ENCODE assay signal across 25 mouse cellular contexts in the genomic region with DNA sequence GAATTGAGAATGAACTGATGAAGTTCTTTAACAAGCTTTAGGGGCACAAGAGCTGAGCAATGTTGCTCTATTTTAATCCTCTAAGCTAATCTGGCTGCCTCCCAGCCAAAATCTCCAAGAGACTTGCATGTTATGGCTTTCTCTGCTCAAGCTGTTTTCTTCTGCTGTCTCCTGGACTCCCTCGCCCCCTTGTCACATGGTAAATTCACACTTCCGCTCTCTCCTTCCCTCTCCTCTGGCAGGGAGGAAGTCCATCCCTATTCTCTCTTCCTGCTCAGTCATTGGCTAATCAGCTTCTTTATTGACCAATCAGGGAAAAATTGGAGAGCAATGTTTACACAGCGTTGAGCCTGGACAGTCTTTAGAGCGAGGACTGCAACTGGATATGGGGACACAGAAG. TPM values are rescaled to one million over a fixed set of nuclear protein-coding genes. Genes with fewer than 3 reads are reported as not detected.
DNase-seq lines count a peak whose midpoint lies in the region; ATAC-seq and TF ChIP-seq lines count a peak whose summit lies in the region.
"Had no signal": no experiment of that assay in that cellular context is flagged by ENCODE, and none has a peak within 500 bp of the region (broad histone marks: within the 10 kb centered on the region; RNA-seq: fewer than 3 reads in every experiment).

No protein-coding gene starts in this region.

- no peak overlapping the region for H3K27ac ChIP-seq in liver, adult 2 months (replicated peaks; ENCODE audit: insufficient read depth, low read depth, low read length)
- no peak overlapping the region for H3K27ac ChIP-seq in liver, embryonic 12.5 days
- H3K27ac ChIP-seq in intestine, postnatal 0 days (ENCODE audit: low read depth, low read length), result no peak overlapping the region
- no peak overlapping the region for H3K27ac ChIP-seq in hindbrain, embryonic 13.5 days
- H3K27ac ChIP-seq: heart, embryonic 10.5 days; hindbrain, embryonic 10.5 days; liver, embryonic 13.5 days; lung, embryonic 15.5 days; macrophage; neural tube, embryonic 12.5 days; stomach, postnatal 0 days had no signal

- TF ChIP-seq POLR2A in liver, adult 2 months (IDR thresholded peaks at IDR 0.05; ENCODE audit: extremely low read depth, insufficient read depth, low read length), result no peak

- DNase-seq in liver, adult 2 months (ENCODE audit: extremely low read depth, low read depth, low spot score), result peak; percentile 69
- DNase-seq in R1 (ENCODE audit: low read depth, low spot score), result peak; percentile 84
- peak; percentile 32 to 65 for DNase-seq in right cerebral cortex, postnatal 36 days (ENCODE audit: low spot score in 2 of 2)
- DNase-seq in heart, adult 8-10 months (ENCODE audit: low spot score), result no peak
- DNase-seq in urinary bladder, postnatal 36 days (ENCODE audit: low spot score in 2 of 2), result no peak
- DNase-seq: adrenal gland, postnatal 14 days; cerebellum, adult 11 months; cerebellum, postnatal 14 days; embryo, embryonic 11 days; forebrain, postnatal 0 days; gastrocnemius, postnatal 25 days; kidney, adult 9 months; kidney, postnatal 36 days; liver, embryonic 13.5 days had no signal

- WGBS in liver, adult 2 months, result 70% methylated on average over 4 of the region's 4 CpGs
- WGBS in liver, embryonic 12.5 days (ENCODE audit: insufficient replicate concordance), result 78% methylated on average over 4 of the region's 4 CpGs
- 74% methylated on average over 4 of the region's 4 CpGs for WGBS in intestine, postnatal 0 days
- WGBS in hindbrain, embryonic 13.5 days, result 93% methylated on average over 4 of the region's 4 CpGs

- H3K4me1 ChIP-seq in liver, adult 2 months (ENCODE audit: control insufficient read depth, insufficient read depth, low read length), result peaks cover 3% of the 10 kb centered on the region; the same call in 1 of the 2 replicates
- no peaks in the 10 kb centered on the region for H3K4me1 ChIP-seq in liver, embryonic 12.5 days
- H3K4me1 ChIP-seq in intestine, postnatal 0 days (replicated peaks; ENCODE audit: control insufficient read depth, insufficient read depth, low read length), result no peaks in the 10 kb centered on the region
- H3K4me1 ChIP-seq in hindbrain, embryonic 13.5 days (replicated peaks), result no peaks in the 10 kb centered on the region
- H3K4me1 ChIP-seq: heart, embryonic 10.5 days; hindbrain, embryonic 10.5 days; liver, embryonic 13.5 days; lung, embryonic 15.5 days; neural tube, embryonic 12.5 days had no signal

- H3K36me3 ChIP-seq in liver, adult 2 months (ENCODE audit: control insufficient read depth, insufficient read depth, low read length), result no peaks in the 10 kb centered on the region; the same call in 1 of the 2 replicates
- H3K36me3 ChIP-seq in liver, embryonic 12.5 days, result peaks cover 17% of the 10 kb centered on the region
- peaks cover under 1% of the 10 kb centered on the region; the same call in 1 of the 2 replicates for H3K36me3 ChIP-seq in intestine, postnatal 0 days (ENCODE audit: control insufficient read depth, insufficient read depth)
- H3K36me3 ChIP-seq in hindbrain, embryonic 13.5 days, result peaks cover 21% of the 10 kb centered on the region
- H3K36me3 ChIP-seq: liver, embryonic 13.5 days had no signal

- H3K79me2 ChIP-seq in liver, adult 2 months (ENCODE audit: control insufficient read depth, insufficient read depth, low read length), result no peaks in the 10 kb centered on the region

- H3K27me3 ChIP-seq in liver, adult 2 months (ENCODE audit: control insufficient read depth, insufficient read depth, low read length), result no peaks in the 10 kb centered on the region
- H3K27me3 ChIP-seq in liver, embryonic 12.5 days (replicated peaks), result no peaks in the 10 kb centered on the region
- H3K27me3 ChIP-seq in intestine, postnatal 0 days (replicated peaks; ENCODE audit: control insufficient read depth, insufficient read depth, low read length), result no peaks in the 10 kb centered on the region
- no peaks in the 10 kb centered on the region for H3K27me3 ChIP-seq in hindbrain, embryonic 13.5 days
- H3K27me3 ChIP-seq: liver, embryonic 13.5 days; lung, embryonic 15.5 days; neural tube, embryonic 12.5 days had no signal

- no peaks in the 10 kb centered on the region for H3K9me3 ChIP-seq in liver, embryonic 12.5 days (replicated peaks)
- H3K9me3 ChIP-seq in intestine, postnatal 0 days (ENCODE audit: control insufficient read depth), result no peaks in the 10 kb centered on the region
- no peaks in the 10 kb centered on the region for H3K9me3 ChIP-seq in hindbrain, embryonic 13.5 days
- H3K9me3 ChIP-seq: heart, embryonic 10.5 days; hindbrain, embryonic 10.5 days; liver, embryonic 13.5 days; lung, embryonic 15.5 days; neural tube, embryonic 12.5 days had no signal

- no peak overlapping the region for H3K4me3 ChIP-seq in liver, adult 2 months (ENCODE audit: insufficient read depth, low read depth, low read length)
- H3K4me3 ChIP-seq in liver, embryonic 12.5 days, result no peak overlapping the region
- H3K4me3 ChIP-seq in intestine, postnatal 0 days (ENCODE audit: low read depth, low read length), result no peak overlapping the region
- no peak overlapping the region for H3K4me3 ChIP-seq in hindbrain, embryonic 13.5 days
- H3K4me3 ChIP-seq: heart, embryonic 10.5 days; hindbrain, embryonic 10.5 days; liver, embryonic 13.5 days; lung, embryonic 15.5 days; neural tube, embryonic 12.5 days had no signal

- no peak overlapping the region for H3K9ac ChIP-seq in liver, adult 2 months (ENCODE audit: low read depth, low read length)
- H3K9ac ChIP-seq in liver, embryonic 12.5 days, result no peak overlapping the region
- no peak overlapping the region for H3K9ac ChIP-seq in intestine, postnatal 0 days (ENCODE audit: low read depth, low read length)
- no peak overlapping the region for H3K9ac ChIP-seq in hindbrain, embryonic 13.5 days
- H3K9ac ChIP-seq: forebrain, postnatal 0 days; liver, embryonic 13.5 days; lung, embryonic 15.5 days; neural tube, embryonic 12.5 days had no signal

- H3K4me2 ChIP-seq in liver, embryonic 12.5 days, result no peak overlapping the region
- no peak overlapping the region for H3K4me2 ChIP-seq in intestine, postnatal 0 days (replicated peaks; ENCODE audit: low read depth)
- H3K4me2 ChIP-seq in hindbrain, embryonic 13.5 days, result no peak overlapping the region
- H3K4me2 ChIP-seq: liver, embryonic 13.5 days; lung, embryonic 15.5 days; midbrain, embryonic 11.5 days; neural tube, embryonic 12.5 days had no signal

- no peak for TF ChIP-seq CTCF in liver, adult 2 months (IDR thresholded peaks at IDR 0.05; ENCODE audit: low read depth, low read length)
- TF ChIP-seq CTCF in intestine, postnatal 0 days (IDR thresholded peaks at IDR 0.05; ENCODE audit: low read depth), result no peak

- no peak for ATAC-seq in liver, embryonic 12.5 days
- peak; percentile 71 for ATAC-seq in intestine, postnatal 0 days
- no peak for ATAC-seq in hindbrain, embryonic 13.5 days (ENCODE audit: low FRiP score)
- ATAC-seq: activated CD4-positive, CD25-positive, alpha-beta regulatory T cell, adult 4 months; forebrain, postnatal 0 days had no signal

RNA-seq across cellular contexts. Expression of a gene that starts 28.6 kb away (rescaled TPM):
- 6.8 and 7.6 TPM in 2 replicates for total RNA-seq in liver, adult 2 months (2014; rRNA removed)
- 1.9 and 2.0 TPM in 2 replicates for polyA plus RNA-seq in liver, adult 2 months (2012; rRNA removed)
- polyA plus RNA-seq in liver, embryonic 12.5 days (2016; fragmentation: Nextera tagmentation; extraction: Ambion mirVana), result 14.8 and 15.8 TPM in 2 replicates
- polyA plus RNA-seq in intestine, postnatal 0 days (2015; fragmentation: Nextera tagmentation; extraction: Ambion mirVana), result 16.7 and 17.2 TPM in 2 replicates
- 10 to 100 TPM; 21.3 to 22.2 (median 21.8) TPM for total RNA-seq in heart, adult 8-10 months (2022)
- polyA plus RNA-seq in hindbrain, embryonic 13.5 days (2015; fragmentation: Nextera tagmentation; extraction: Ambion mirVana), result 32.1 and 33.0 TPM in 2 replicates

RNA-seq across cellular contexts. Expression of a gene that starts 31.9 kb away (rescaled TPM):
- total RNA-seq in liver, adult 2 months (2014; rRNA removed), result 12.8 and 17.1 TPM in 2 replicates
- 2.4 and 3.4 TPM in 2 replicates for polyA plus RNA-seq in liver, adult 2 months (2012; rRNA removed)
- polyA plus RNA-seq in liver, embryonic 12.5 days (2016; fragmentation: Nextera tagmentation; extraction: Ambion mirVana), result 11.9 and 13.4 TPM in 2 replicates
- polyA plus RNA-seq in intestine, postnatal 0 days (2015; fragmentation: Nextera tagmentation; extraction: Ambion mirVana), result 17.7 and 18.0 TPM in 2 replicates
- total RNA-seq in heart, adult 8-10 months (2022), result 1 to 10 TPM; 4.0 to 5.4 (median 4.7) TPM
- polyA plus RNA-seq in hindbrain, embryonic 13.5 days (2015; fragmentation: Nextera tagmentation; extraction: Ambion mirVana), result 30.1 and 30.3 TPM in 2 replicates

Comparison
In these comparisons a context has a peak if more than half of its experiments do, and no peak if none do; other contexts are left out.
1. DNase-seq: peak in liver, adult 2 months (single experiment), R1 (single experiment) and right cerebral cortex, postnatal 36 days (2 of 2); none in heart, adult 8-10 months (single experiment) and urinary bladder, postnatal 36 days (0 of 2).